Mouse (Mus musculus) forebrain, embryonic 11.5 days (tissue): ENCODE data around the gene Dscaml1. TPM values are rescaled to one million over a fixed set of nuclear protein-coding genes. Genes with fewer than 3 reads are reported as not detected.

ENCODE experiments used
- ATAC-seq: fragments of 200-750 bp; cut with Nextera tagmentation; replicated peaks from 2 replicates; pipeline ENCODE4 v1.8.0; 2017; ENCODE audit warnings: moderate TSS enrichment; ENCODE audit not compliant: low FRiP score
- DNase-seq: peaks from one replicate; pipeline ENCODE4 v3.0.0-alpha.2; 2017; ENCODE audit warnings: low spot score
- H3K27ac ChIP-seq: fragments of 300-500 bp; sonication (generic); 2 replicates; pipeline ENCODE4 v1.5.1; 2014; ENCODE audit warnings: low read depth, low read length
- H3K27me3 ChIP-seq: fragments of 300-500 bp; sonication (generic); 2 replicates; pipeline ENCODE4 v1.6.1; 2014; ENCODE audit warnings: mild to moderate bottlenecking, low read length, mixed read lengths; ENCODE audit not compliant: control insufficient read depth, insufficient read depth
- H3K36me3 ChIP-seq: fragments of 300-500 bp; sonication (generic); 2 replicates; pipeline ENCODE4 v1.6.1; 2014; ENCODE audit warnings: mild to moderate bottlenecking, low read length, moderate library complexity, mixed read lengths; ENCODE audit not compliant: control insufficient read depth, insufficient read depth
- H3K4me1 ChIP-seq: fragments of 300-500 bp; sonication (generic); replicated peaks from 2 replicates; pipeline ENCODE4 v1.6.1; 2014; ENCODE audit warnings: low read length, mixed read lengths; ENCODE audit not compliant: control insufficient read depth, insufficient read depth
- H3K4me2 ChIP-seq: fragments of 300-500 bp; sonication (generic); 2 replicates; pipeline ENCODE4 v1.6.1; 2014; ENCODE audit warnings: low read depth, mild to moderate bottlenecking, low read length, moderate library complexity, mixed read lengths; ENCODE audit not compliant: severe bottlenecking
- H3K4me3 ChIP-seq: fragments of 300-500 bp; sonication (generic); 2 replicates; pipeline ENCODE4 v1.5.1; 2014; ENCODE audit warnings: low read depth, low read length
- H3K9ac ChIP-seq: fragments of 300-500 bp; sonication (generic); 2 replicates; pipeline ENCODE4 v1.6.1; 2014; ENCODE audit warnings: low read length
- H3K9me3 ChIP-seq: fragments of 300-500 bp; sonication (generic); 2 replicates; pipeline ENCODE4 v1.6.1; 2016; ENCODE audit warnings: low read length, mixed read lengths; ENCODE audit not compliant: control insufficient read depth
- WGBS: fragments of 180-500 bp; shearing (Covaris S2); extraction: QIAGEN DNeasy Blood & Tissue Kit; methylation state at CpG from one replicate; pipeline ENCODE4 v1.1.7; 2014; 5-methylcytosine and 5-hydroxymethylcytosine counted together
- polyA plus RNA-seq: library from polyadenylated mRNA; unstranded; fragments of >200 nt; fragmentation: Nextera tagmentation; extraction: Ambion mirVana; gene quantifications from 2 replicates; pipeline ENCODE4 v1.2.1, GENCODE M21; 2014

Gene Dscaml1
- polyA plus RNA-seq, 1 experiment from 2014 or later, result 5.4 TPM

- Histone ChIP-seq H3K9me3 (no peaks in the 10 kb centered on the region), H3K27ac (peak overlapping the region; percentile 82), H3K9ac (no peak overlapping the region; the same call in 1 of the 2 replicates), H3K36me3 (no peaks in the 10 kb centered on the region), H3K4me1 (peaks cover 31% of the 10 kb centered on the region), H3K4me2 (0 out of 2 replicates have a peak overlapping the region, but pooled peaks have one; percentile 5), H3K27me3 (no peaks in the 10 kb centered on the region), H3K4me3 (no peak overlapping the region)
- 33% methylated on average over 11 of the region's 12 CpGs for WGBS
- DNase-seq (peak; percentile 60), ATAC-seq (peak; percentile 48; the same call in 1 of the 2 replicates)
These were observed 250.9 kb downstream of the Dscaml1 start for GRCm38 (mm10) chr9:45677236-45677781.

GRCm38 (mm10) chr9:45677952-45678663 is 251.7 kb downstream of the Dscaml1 start:
- WGBS, result 78% methylated on average over 8 of the region's 8 CpGs
- no peaks in the 10 kb centered on the region for H3K9me3 ChIP-seq
- peaks cover 31% of the 10 kb centered on the region for H3K4me1 ChIP-seq
- ATAC-seq, result no peak
- H3K4me3 ChIP-seq, result no peak overlapping the region
- H3K9ac ChIP-seq, result no peak overlapping the region
- H3K27me3 ChIP-seq, result no peaks in the 10 kb centered on the region
- peak overlapping the region; percentile 82 for H3K27ac ChIP-seq
- no peak for DNase-seq
- no peaks in the 10 kb centered on the region for H3K36me3 ChIP-seq
- no peak overlapping the region for H3K4me2 ChIP-seq

- no peak for ATAC-seq
- Histone ChIP-seq H3K27me3 (no peaks in the 10 kb centered on the region), H3K4me2 (no peak overlapping the region), H3K4me3 (no peak overlapping the region), H3K27ac (peak overlapping the region; percentile 82; the same call in 1 of the 2 replicates), H3K9ac (no peak overlapping the region), H3K4me1 (peaks cover 31% of the 10 kb centered on the region), H3K36me3 (no peaks in the 10 kb centered on the region), H3K9me3 (no peaks in the 10 kb centered on the region)
- no peak for DNase-seq
- 78% methylated on average over 4 of the region's 4 CpGs for WGBS
These were observed 252.2 kb downstream of the Dscaml1 start for GRCm38 (mm10) chr9:45678664-45679026.

GRCm38 (mm10) chr9:45682461-45682998 is 256.1 kb downstream of the Dscaml1 start:
- Histone ChIP-seq H3K4me1 (peaks cover 14% of the 10 kb centered on the region), H3K9ac (no peak overlapping the region), H3K27me3 (no peaks in the 10 kb centered on the region), H3K27ac (no peak overlapping the region), H3K9me3 (no peaks in the 10 kb centered on the region), H3K4me3 (no peak overlapping the region), H3K4me2 (no peak overlapping the region), H3K36me3 (no peaks in the 10 kb centered on the region)
- WGBS, result 46% methylated on average over 11 of the region's 11 CpGs
- no peak for ATAC-seq
- DNase-seq, result no peak

GRCm38 (mm10) chr9:45693424-45694237 is 267.2 kb downstream of the Dscaml1 start:
- no peak overlapping the region for H3K4me3 ChIP-seq
- H3K4me2 ChIP-seq, result no peak overlapping the region
- peaks cover 2% of the 10 kb centered on the region; the same call in 1 of the 2 replicates for H3K4me1 ChIP-seq
- H3K9me3 ChIP-seq, result no peaks in the 10 kb centered on the region
- no peaks in the 10 kb centered on the region for H3K36me3 ChIP-seq
- DNase-seq (peak; percentile 64), ATAC-seq (peak; percentile 69)
- H3K27me3 ChIP-seq, result no peaks in the 10 kb centered on the region
- 31% methylated on average over 10 of the region's 10 CpGs for WGBS
- peak overlapping the region; percentile 9; the same call in 1 of the 2 replicates for H3K9ac ChIP-seq
- H3K27ac ChIP-seq, result peak overlapping the region; percentile 71

GRCm38 (mm10) chr9:45694256-45694655 is 267.8 kb downstream of the Dscaml1 start:
- Histone ChIP-seq H3K27me3 (no peaks in the 10 kb centered on the region), H3K4me1 (peaks cover 2% of the 10 kb centered on the region; the same call in 1 of the 2 replicates), H3K27ac (peak overlapping the region; percentile 71), H3K36me3 (no peaks in the 10 kb centered on the region), H3K9ac (no peak overlapping the region; the same call in 1 of the 2 replicates), H3K4me3 (no peak overlapping the region), H3K9me3 (no peaks in the 10 kb centered on the region), H3K4me2 (no peak overlapping the region)
- DNase-seq (no peak), ATAC-seq (no peak)
- 4% methylated on average over 2 of the region's 2 CpGs for WGBS

GRCm38 (mm10) chr9:45699171-45699570 is 272.7 kb downstream of the Dscaml1 start:
- Histone ChIP-seq H3K27me3 (no peaks in the 10 kb centered on the region), H3K27ac (no peak overlapping the region)
- 81% methylated on average over 10 of the region's 10 CpGs for WGBS

GRCm38 (mm10) chr9:45703236-45703635 is 276.8 kb downstream of the Dscaml1 start:
- WGBS, result 82% methylated on average over 3 of the region's 3 CpGs
- Histone ChIP-seq H3K4me2 (no peak overlapping the region), H3K4me1 (no peaks in the 10 kb centered on the region), H3K9me3 (no peaks in the 10 kb centered on the region), H3K27ac (no peak overlapping the region), H3K36me3 (no peaks in the 10 kb centered on the region), H3K27me3 (no peaks in the 10 kb centered on the region), H3K9ac (no peak overlapping the region), H3K4me3 (no peak overlapping the region)
- ATAC-seq, result no peak
- no peak for DNase-seq

More at GRCm38 (mm10) chr9:45699171-45699570, 272.7 kb downstream of the Dscaml1 start:
- no peak overlapping the region for H3K4me2 ChIP-seq
- no peaks in the 10 kb centered on the region for H3K9me3 ChIP-seq
- no peaks in the 10 kb centered on the region for H3K4me1 ChIP-seq
- ATAC-seq, result no peak
- DNase-seq, result no peak
- no peaks in the 10 kb centered on the region for H3K36me3 ChIP-seq
- no peak overlapping the region for H3K4me3 ChIP-seq
- H3K9ac ChIP-seq, result no peak overlapping the region
